Mouse (Mus musculus) bone marrow macrophage, adult 2 months (primary cell): Measurements from ENCODE around the gene Syt1. TPM values are rescaled to one million over a fixed set of nuclear protein-coding genes. Genes with fewer than 3 reads are reported as not detected.

Experiments used
- H3K27ac ChIP-seq: 2 replicates; pipeline ENCODE4 v1.5.1; 2012; ENCODE audit warnings: low read depth, low read length; ENCODE audit not compliant: insufficient read depth
- H3K4me1 ChIP-seq: 2 replicates; pipeline ENCODE4 v1.6.1; 2012; ENCODE audit warnings: low read length; ENCODE audit not compliant: control insufficient read depth, insufficient read depth
- H3K4me3 ChIP-seq: 2 replicates; pipeline ENCODE4 v1.5.1; 2012; ENCODE audit warnings: mild to moderate bottlenecking, low read length, moderate library complexity; ENCODE audit not compliant: insufficient read depth
- CTCF ChIP-seq: IDR thresholded peaks from 2 replicates; pipeline ENCODE4 v1.5.1; 2012; ENCODE audit warnings: low read depth, mild to moderate bottlenecking, low read length, moderate library complexity
- POLR2A ChIP-seq: IDR thresholded peaks from 2 replicates; pipeline ENCODE4 v1.6.1; 2012; ENCODE audit warnings: mild to moderate bottlenecking, low read depth, low read length, borderline replicate concordance
- polyA plus RNA-seq: library from polyadenylated mRNA; stranded (reverse); fragments of >200 nt; gene quantifications from 2 replicates; pipeline ENCODE4 v1.2.4, GENCODE M21; 2012; ENCODE audit not compliant: missing spikeins, insufficient read depth, insufficient read length

The Syt1 gene
- polyA plus RNA-seq, 1 experiment: not detected

- TF ChIP-seq CTCF (no peak), POLR2A (no peak)
- Histone ChIP-seq H3K4me3 (no peak overlapping the region), H3K27ac (no peak overlapping the region), H3K4me1 (no peaks in the 10 kb centered on the region)
These were observed 384.4 kb downstream of the Syt1 start for GRCm38 (mm10) chr10:108626404-108626803.

- Histone ChIP-seq H3K27ac (no peak overlapping the region), H3K4me1 (no peaks in the 10 kb centered on the region), H3K4me3 (no peak overlapping the region)
- TF ChIP-seq CTCF (no peak), POLR2A (no peak)
These were observed 387.8 kb downstream of the Syt1 start for GRCm38 (mm10) chr10:108623002-108623401.

GRCm38 (mm10) chr10:108619861-108620260 lies 390.9 kb downstream of the Syt1 start:
- Histone ChIP-seq H3K4me3 (no peak overlapping the region), H3K4me1 (no peaks in the 10 kb centered on the region), H3K27ac (no peak overlapping the region)
- TF ChIP-seq POLR2A: no peak
- TF ChIP-seq CTCF: no peak

- Histone ChIP-seq H3K4me3 (no peak overlapping the region), H3K27ac (no peak overlapping the region), H3K4me1 (no peaks in the 10 kb centered on the region)
- TF ChIP-seq CTCF: no peak
- TF ChIP-seq POLR2A: no peak
These were observed 391.6 kb downstream of the Syt1 start for GRCm38 (mm10) chr10:108619217-108619616.

- TF ChIP-seq CTCF (no peak), POLR2A (no peak)
- no peak overlapping the region for H3K27ac ChIP-seq
- H3K4me3 ChIP-seq: no peak overlapping the region
- no peaks in the 10 kb centered on the region for H3K4me1 ChIP-seq
These were observed 400.6 kb downstream of the Syt1 start for GRCm38 (mm10) chr10:108610057-108610644.

- TF ChIP-seq POLR2A (no peak), CTCF (no peak)
- no peaks in the 10 kb centered on the region for H3K4me1 ChIP-seq
- no peak overlapping the region for H3K27ac ChIP-seq
- H3K4me3 ChIP-seq: no peak overlapping the region
These were observed 408.9 kb downstream of the Syt1 start for GRCm38 (mm10) chr10:108601672-108602412.

GRCm38 (mm10) chr10:108600693-108601092 lies 410.1 kb downstream of the Syt1 start:
- no peak overlapping the region for H3K27ac ChIP-seq
- no peak for TF ChIP-seq POLR2A
- no peak for TF ChIP-seq CTCF
- no peaks in the 10 kb centered on the region for H3K4me1 ChIP-seq
- H3K4me3 ChIP-seq: no peak overlapping the region

GRCm38 (mm10) chr10:108597385-108597784 lies 413.4 kb downstream of the Syt1 start:
- TF ChIP-seq CTCF (no peak), POLR2A (no peak)
- no peak overlapping the region for H3K4me3 ChIP-seq
- no peaks in the 10 kb centered on the region for H3K4me1 ChIP-seq
- no peak overlapping the region for H3K27ac ChIP-seq

GRCm38 (mm10) chr10:108596162-108596927 lies 414.4 kb downstream of the Syt1 start:
- Histone ChIP-seq H3K27ac (no peak overlapping the region), H3K4me1 (no peaks in the 10 kb centered on the region), H3K4me3 (no peak overlapping the region)
- TF ChIP-seq CTCF (no peak), POLR2A (no peak)

- H3K27ac ChIP-seq: no peak overlapping the region
- no peak for TF ChIP-seq POLR2A
- no peak for TF ChIP-seq CTCF
These were observed 421.4 kb downstream of the Syt1 start for GRCm38 (mm10) chr10:108589355-108589754.

More at GRCm38 (mm10) chr10:108589355-108589754, 421.4 kb downstream of the Syt1 start:
- H3K4me3 ChIP-seq: no peak overlapping the region
- no peaks in the 10 kb centered on the region for H3K4me1 ChIP-seq
